Mouse (Mus musculus) kidney, postnatal 36 days (tissue): ENCODE results near the gene Fer.

Source experiments
- DNase-seq, 2 experiments: peaks; one replicate each; pipeline ENCODE4 v3.0.0; 2021 to 2022; ENCODE audit warnings: mixed read lengths in 2 of 2

The Fer gene

GRCm38 (mm10) chr17:63871773-63872172, 8.9 kb downstream of the Fer start:
- no peak for DNase-seq

- no peak for DNase-seq
These were observed 16.0 kb downstream of the Fer start for GRCm38 (mm10) chr17:63878889-63879288.

- DNase-seq = no peak
These were observed 17.1 kb downstream of the Fer start for GRCm38 (mm10) chr17:63880009-63880408.

GRCm38 (mm10) chr17:63886988-63887387, 24.1 kb downstream of the Fer start:
- DNase-seq = no peak

GRCm38 (mm10) chr17:63890611-63891010, 27.7 kb downstream of the Fer start:
- DNase-seq = no peak

- DNase-seq = no peak
These were observed 33.0 kb downstream of the Fer start for GRCm38 (mm10) chr17:63895829-63896228.

- no peak for DNase-seq
These were observed 34.2 kb downstream of the Fer start for GRCm38 (mm10) chr17:63897050-63897449.

- no peak for DNase-seq
These were observed 46.4 kb downstream of the Fer start for GRCm38 (mm10) chr17:63909297-63909696.

GRCm38 (mm10) chr17:63921601-63922203, 58.8 kb downstream of the Fer start:
- no peak for DNase-seq

- no peak for DNase-seq
These were observed 62.7 kb downstream of the Fer start for GRCm38 (mm10) chr17:63925581-63925980.

- DNase-seq = peak; percentile 7 to 27
These were observed 67.8 kb downstream of the Fer start for GRCm38 (mm10) chr17:63930634-63931033.

- no peak for DNase-seq
These were observed 68.7 kb downstream of the Fer start for GRCm38 (mm10) chr17:63931556-63931955.

- no peak for DNase-seq
These were observed 72.5 kb downstream of the Fer start for GRCm38 (mm10) chr17:63935408-63935807.

GRCm38 (mm10) chr17:63937886-63938285, 75.0 kb downstream of the Fer start:
- peak; percentile 22 to 37 for DNase-seq

GRCm38 (mm10) chr17:63946772-63947171, 83.9 kb downstream of the Fer start:
- DNase-seq = no peak

GRCm38 (mm10) chr17:63948811-63949210, 85.9 kb downstream of the Fer start:
- no peak for DNase-seq

- peak in 1 of 2 experiments; percentile 26 for DNase-seq
These were observed 88.6 kb downstream of the Fer start for GRCm38 (mm10) chr17:63951436-63951835.

GRCm38 (mm10) chr17:63967091-63967490, 104.2 kb downstream of the Fer start:
- no peak for DNase-seq

- DNase-seq = no peak
These were observed 106.6 kb downstream of the Fer start for GRCm38 (mm10) chr17:63969448-63969847.

- DNase-seq = no peak
These were observed 107.4 kb downstream of the Fer start for GRCm38 (mm10) chr17:63970239-63970638.

GRCm38 (mm10) chr17:63970939-63971338, 108.1 kb downstream of the Fer start:
- DNase-seq = no peak

- no peak for DNase-seq
These were observed 109.3 kb downstream of the Fer start for GRCm38 (mm10) chr17:63972181-63972580.

GRCm38 (mm10) chr17:63973806-63974205, 110.9 kb downstream of the Fer start:
- DNase-seq = no peak

- no peak for DNase-seq
These were observed 111.4 kb downstream of the Fer start for GRCm38 (mm10) chr17:63974253-63974652.
